Mouse (Mus musculus): Measurements from ENCODE around the gene Rbfox1. TPM values are rescaled to one million over a fixed set of nuclear protein-coding genes. Genes with fewer than 3 reads are reported as not detected.

Gene Rbfox1
- total and polyA plus RNA-seq, 3 experiments: not detected

DNA sequence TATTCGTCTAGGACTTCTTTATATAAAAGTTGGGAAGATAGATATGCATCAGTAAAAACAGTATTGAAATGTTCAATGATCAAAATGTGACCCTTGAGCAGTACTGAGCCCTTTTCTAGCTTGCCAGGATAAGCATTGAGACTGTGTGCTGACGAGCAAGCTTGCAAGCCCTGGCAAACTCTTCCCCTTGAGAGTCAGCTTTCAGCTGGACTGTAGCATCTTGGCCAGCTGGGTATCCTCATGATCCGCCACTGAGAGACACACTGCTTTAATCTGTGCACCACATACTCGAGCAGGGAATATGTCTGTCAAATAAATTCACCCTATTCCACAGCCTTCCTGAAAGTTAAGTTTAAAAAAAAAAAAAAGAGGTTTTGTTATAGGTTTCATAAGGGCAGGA is 670.6 kb downstream of the Rbfox1 start:
- Histone ChIP-seq H3K9me3 (replicated peaks; ENCODE audit: insufficient read depth, low read length) (no peaks in the 10 kb centered on the region), H3K27me3 (ENCODE audit: control insufficient read depth in 1 of 2, insufficient read depth in 2 of 2, low read length in 2 of 2) (no peaks in the 10 kb centered on the region), H3K27ac (ENCODE audit: control insufficient read depth, low read depth, low read length) (no peak overlapping the region), H3K4me3 (ENCODE audit: control insufficient read depth in 1 of 2, insufficient read depth in 1 of 2, low read depth in 2 of 2, low read length in 2 of 2) (no peak overlapping the region), H3K4me1 (ENCODE audit: control insufficient read depth in 1 of 2, insufficient read depth in 2 of 2, low read length in 2 of 2) (no peaks in the 10 kb centered on the region), H3K36me3 (ENCODE audit: control insufficient read depth in 1 of 2, insufficient read depth in 2 of 2, low read length in 2 of 2) (no peaks in the 10 kb centered on the region), H3K9ac (ENCODE audit: control insufficient read depth, low read depth, low read length, poor library complexity, severe bottlenecking) (no peak overlapping the region), H3K79me2 (ENCODE audit: control insufficient read depth, insufficient read depth, low read length, poor library complexity) (no peaks in the 10 kb centered on the region)
- no peak for TF ChIP-seq USF1 (IDR thresholded peaks at IDR 0.05; ENCODE audit: low read depth, low read length)
- TF ChIP-seq ZMIZ1 (IDR thresholded peaks at IDR 0.05; ENCODE audit: low read depth, low read length): no peak
- no peak for TF ChIP-seq SIN3A (IDR thresholded peaks at IDR 0.05; ENCODE audit: low read length)
- no peak for TF ChIP-seq SMC3 (IDR thresholded peaks at IDR 0.05; ENCODE audit: low read depth, low read length)
- no peak for TF ChIP-seq BHLHE40 (IDR thresholded peaks at IDR 0.05; ENCODE audit: borderline replicate concordance, low read depth, low read length)
- TF ChIP-seq RAD21 (IDR thresholded peaks at IDR 0.05; ENCODE audit: low read depth, low read length): no peak
- no peak for TF ChIP-seq NRF1 (IDR thresholded peaks at IDR 0.05; ENCODE audit: insufficient read depth, low read depth, low read length, poor library complexity, severe bottlenecking)
- TF ChIP-seq ZKSCAN1 (IDR thresholded peaks at IDR 0.05; ENCODE audit: low read depth, low read length): no peak
- TF ChIP-seq CHD1 (IDR thresholded peaks at IDR 0.05; ENCODE audit: low read depth, low read length): no peak
- no peak for TF ChIP-seq E2F4 (IDR thresholded peaks at IDR 0.05; ENCODE audit: borderline replicate concordance, low read depth, low read length)
- TF ChIP-seq ETS1 (IDR thresholded peaks at IDR 0.05; ENCODE audit: low read depth, low read length): no peak
- no peak for TF ChIP-seq JUND (IDR thresholded peaks at IDR 0.05; ENCODE audit: low read depth, low read length)
- no peak for DNase-seq (ENCODE audit: low read depth, low spot score)

DNA sequence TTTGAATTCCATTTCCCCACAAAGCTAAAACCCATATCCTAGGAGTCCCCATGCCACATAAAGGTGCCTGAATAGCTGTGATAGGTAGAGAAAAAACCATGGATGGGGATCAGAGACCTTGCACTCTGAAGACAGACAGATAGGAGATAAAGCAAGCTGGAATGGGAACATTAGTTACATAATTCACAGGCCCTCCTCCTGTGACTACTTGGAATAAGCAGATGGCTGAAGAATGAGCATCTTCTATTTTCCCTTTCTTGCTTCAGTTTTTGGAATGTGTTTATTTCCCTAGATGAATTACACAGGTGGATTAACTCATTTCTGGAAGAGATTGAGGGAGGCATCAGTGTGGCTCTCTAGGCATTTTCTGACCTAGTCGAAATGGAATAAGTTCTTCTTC is 672.6 kb downstream of the Rbfox1 start:
- no peaks in the 10 kb centered on the region for H3K36me3 ChIP-seq (ENCODE audit: control insufficient read depth in 1 of 2, insufficient read depth in 2 of 2, low read length in 2 of 2)
- no peak for TF ChIP-seq GABPA (IDR thresholded peaks at IDR 0.05; ENCODE audit: low read depth, low read length)
- no peak for TF ChIP-seq POLR2AphosphoS2 (IDR thresholded peaks at IDR 0.05; ENCODE audit: low read length)
- no peak for TF ChIP-seq EP300 (IDR thresholded peaks at IDR 0.05; ENCODE audit: low read depth in 1 of 2, low read length in 2 of 2)
- TF ChIP-seq SMC3 (IDR thresholded peaks at IDR 0.05; ENCODE audit: low read depth, low read length): no peak
- no peak for TF ChIP-seq USF1 (IDR thresholded peaks at IDR 0.05; ENCODE audit: low read depth, low read length)
- no peak for TF ChIP-seq E2F4 (IDR thresholded peaks at IDR 0.05; ENCODE audit: borderline replicate concordance, low read depth, low read length)
- no peak for TF ChIP-seq MXI1 (IDR thresholded peaks at IDR 0.05; ENCODE audit: low read depth, low read length)
- no peak for TF ChIP-seq USF2 (IDR thresholded peaks at IDR 0.05; ENCODE audit: borderline replicate concordance in 1 of 2, insufficient read depth in 1 of 2, low read depth in 1 of 2, low read length in 2 of 2)
- TF ChIP-seq TAL1 (IDR thresholded peaks at IDR 0.05; ENCODE audit: low read length): no peak
- TF ChIP-seq MAX (IDR thresholded peaks at IDR 0.05; ENCODE audit: low read length): no peak
- TF ChIP-seq ZNF384 (IDR thresholded peaks at IDR 0.05; ENCODE audit: low read depth, low read length): no peak
- TF ChIP-seq ZC3H11A (IDR thresholded peaks at IDR 0.05; ENCODE audit: low read depth, low read length): no peak
- TF ChIP-seq NELFE (IDR thresholded peaks at IDR 0.05; ENCODE audit: low read depth, low read length): no peak
- H3K4me1 ChIP-seq (ENCODE audit: control insufficient read depth in 1 of 2, insufficient read depth in 2 of 2, low read length in 2 of 2): no peaks in the 10 kb centered on the region
- no peak for DNase-seq (ENCODE audit: low read depth, low spot score)
- no peaks in the 10 kb centered on the region for H3K9me3 ChIP-seq (replicated peaks; ENCODE audit: insufficient read depth, low read length)
- no peak overlapping the region for H3K4me3 ChIP-seq (ENCODE audit: control insufficient read depth in 1 of 2, insufficient read depth in 1 of 2, low read depth in 2 of 2, low read length in 2 of 2)
- no peak overlapping the region for H3K27ac ChIP-seq (ENCODE audit: control insufficient read depth, low read depth, low read length)
- no peak overlapping the region for H3K9ac ChIP-seq (ENCODE audit: control insufficient read depth, low read depth, low read length, poor library complexity, severe bottlenecking)
- H3K27me3 ChIP-seq (ENCODE audit: control insufficient read depth in 1 of 2, insufficient read depth in 2 of 2, low read length in 2 of 2): no peaks in the 10 kb centered on the region
- H3K79me2 ChIP-seq (ENCODE audit: control insufficient read depth, insufficient read depth, low read length, poor library complexity): no peaks in the 10 kb centered on the region
